Mouse (Mus musculus): Measurements from ENCODE around the gene Krt20. TPM values are rescaled to one million over a fixed set of nuclear protein-coding genes. Genes with fewer than 3 reads are reported as not detected.

Krt20 gene
- under 1 TPM in 1 of 2 experiments, not detected in 1; 0.32 TPM for total RNA-seq (2021)
- long read RNA-seq, experiment 1 = 0 reads
- long read RNA-seq, experiment 2, partial matches to known transcripts = 0 of 1 reads
- long read RNA-seq, experiment 2, other reads (novel, unspliced or antisense) = 0 of 1 reads

DNA sequence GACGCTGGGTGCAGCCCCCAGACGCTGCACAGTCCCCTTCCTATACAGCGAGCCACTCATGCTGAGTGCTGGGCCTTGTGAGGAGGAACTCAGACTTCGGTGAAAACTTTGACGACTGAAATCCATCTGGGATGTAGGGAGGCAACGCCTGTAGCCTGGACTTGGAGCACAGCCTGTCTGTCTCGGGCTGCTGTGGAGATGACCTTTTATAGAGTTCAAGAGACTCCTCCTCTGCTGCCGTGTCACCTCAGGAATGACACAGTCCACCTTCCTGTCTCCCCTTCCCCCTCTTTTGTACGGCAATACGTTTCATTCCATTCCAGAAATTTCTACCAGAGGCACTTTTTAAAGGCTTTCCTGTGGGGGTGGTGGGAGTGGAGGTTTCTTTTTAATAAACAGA lies at the start of gene Krt20:
Gene Krt20 (minus strand): TSS at position 179 of the 400 bp plus-strand sequence.
- no peak for DNase-seq (ENCODE audit: low spot score in 2 of 2)

DNA sequence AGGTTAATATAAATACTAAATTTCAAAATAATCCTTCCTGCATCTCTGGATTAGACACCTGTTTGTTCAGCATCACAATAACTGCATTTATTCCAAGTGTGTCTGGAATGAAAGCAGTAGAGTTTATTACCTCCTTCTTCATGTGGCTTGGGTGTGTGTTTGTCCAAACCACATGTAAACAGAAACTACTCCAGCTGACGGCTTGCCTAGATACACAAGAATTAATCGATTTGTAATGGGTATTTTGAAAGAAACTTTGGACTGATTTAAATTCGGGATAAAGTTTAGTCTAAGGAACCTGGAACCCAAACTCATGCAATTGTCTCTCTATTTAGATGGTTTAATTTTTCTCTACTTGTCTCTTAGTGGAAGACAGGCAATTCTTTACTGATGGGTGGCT lies 37.0 kb upstream of the Krt20 start:
- DNase-seq (ENCODE audit: low spot score in 2 of 2) = no peak

DNA sequence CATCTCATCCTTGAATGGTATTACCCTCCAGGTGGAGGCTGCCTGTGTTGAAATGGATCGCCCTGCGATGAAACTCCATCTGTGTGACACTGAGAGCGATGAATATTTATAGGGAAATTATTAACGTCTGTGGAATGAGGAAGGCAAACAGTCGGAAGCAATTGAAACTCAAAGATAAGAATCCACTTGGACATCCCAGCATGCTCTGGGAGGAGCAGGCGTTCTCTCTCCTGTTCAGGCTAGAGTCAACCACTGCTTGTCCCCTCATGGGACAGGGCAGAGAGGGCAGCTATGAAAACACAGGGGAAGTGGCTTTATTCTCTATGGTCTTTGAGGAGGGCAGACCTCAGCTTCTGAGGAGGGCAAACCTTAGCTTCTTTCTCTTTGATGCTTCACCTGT lies 35.5 kb upstream of the Krt20 start:
- DNase-seq (ENCODE audit: low spot score in 2 of 2) = no peak

DNA sequence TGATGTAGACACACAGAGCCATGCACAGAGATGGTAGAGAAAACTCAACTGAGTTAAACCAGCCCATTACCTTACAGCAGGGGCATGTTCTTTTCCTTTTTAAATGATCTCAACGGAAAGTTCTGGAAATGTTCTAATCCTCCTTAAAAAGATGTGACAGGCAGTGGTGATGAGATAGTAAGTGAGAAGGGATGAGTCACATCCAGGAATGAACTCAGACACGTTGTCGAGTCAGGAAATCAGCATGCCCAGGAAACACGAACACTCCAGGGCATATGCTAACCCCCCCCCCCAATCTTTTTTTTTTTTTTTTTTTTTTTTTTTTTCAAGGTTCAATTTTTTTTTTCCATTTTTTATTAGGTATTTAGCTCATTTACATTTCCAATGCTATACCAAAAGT lies 34.5 kb upstream of the Krt20 start:
- no peak for DNase-seq (ENCODE audit: low spot score in 2 of 2)

DNA sequence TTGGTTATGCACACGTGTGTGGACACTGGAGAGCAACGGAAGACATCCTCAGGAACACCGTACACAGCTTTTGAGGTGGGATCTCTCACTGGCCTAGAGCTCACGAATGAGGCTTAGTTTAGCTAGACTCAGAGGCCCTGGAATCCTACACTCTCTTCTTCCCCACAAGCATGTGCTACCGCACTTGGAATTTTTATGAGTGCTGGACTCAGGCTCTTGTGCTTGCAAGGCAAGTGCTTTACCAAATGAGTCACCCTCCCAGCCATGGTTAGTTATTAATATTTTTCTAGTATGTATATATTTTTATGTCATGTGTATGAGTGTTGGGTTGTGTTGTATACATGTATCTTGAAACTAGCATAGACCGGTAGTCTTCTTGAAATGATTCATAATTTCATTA lies 34.0 kb upstream of the Krt20 start:
- no peak for DNase-seq (ENCODE audit: low spot score in 2 of 2)

DNA sequence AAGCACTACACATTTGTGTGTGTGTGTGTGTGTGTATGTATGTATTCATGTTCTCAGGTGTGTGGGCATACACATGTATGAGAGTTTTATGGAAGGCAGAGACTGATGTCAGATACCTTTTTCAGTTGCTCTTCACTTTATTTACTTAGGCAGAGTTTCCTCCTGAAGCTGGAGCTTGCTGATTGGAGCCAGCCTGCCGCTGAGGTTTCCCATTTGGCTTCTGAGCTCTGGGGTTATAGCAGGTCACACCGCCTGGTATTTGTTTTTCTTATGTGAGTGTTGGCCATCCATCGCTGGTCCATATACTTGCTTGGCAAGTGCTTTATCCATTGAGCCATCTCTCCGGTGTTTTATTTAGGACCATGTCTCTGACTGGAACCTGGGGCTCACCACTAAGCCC lies 31.3 kb upstream of the Krt20 start:
- no peak for DNase-seq (ENCODE audit: low spot score in 2 of 2)

DNA sequence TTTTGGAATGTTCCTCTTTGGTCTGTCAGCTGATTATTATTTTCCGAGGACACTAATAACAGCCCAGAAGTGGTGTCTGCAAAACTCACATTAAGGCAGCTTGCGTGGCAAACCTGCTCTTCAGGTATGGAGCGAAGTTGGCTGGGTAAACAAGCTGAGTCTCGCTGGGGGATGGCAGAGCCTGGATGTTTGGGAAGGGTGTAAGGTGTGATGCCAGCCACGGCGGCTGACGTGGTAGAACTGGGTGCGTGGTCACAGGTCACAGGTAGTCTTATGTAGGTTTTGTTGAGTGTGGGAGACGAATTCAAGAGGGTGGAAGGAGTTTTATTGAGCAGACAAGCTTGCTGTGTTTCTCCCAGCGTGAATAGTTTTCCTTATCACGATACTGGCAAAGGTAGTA lies 30.6 kb upstream of the Krt20 start:
- no peak for DNase-seq (ENCODE audit: low spot score in 2 of 2)

DNA sequence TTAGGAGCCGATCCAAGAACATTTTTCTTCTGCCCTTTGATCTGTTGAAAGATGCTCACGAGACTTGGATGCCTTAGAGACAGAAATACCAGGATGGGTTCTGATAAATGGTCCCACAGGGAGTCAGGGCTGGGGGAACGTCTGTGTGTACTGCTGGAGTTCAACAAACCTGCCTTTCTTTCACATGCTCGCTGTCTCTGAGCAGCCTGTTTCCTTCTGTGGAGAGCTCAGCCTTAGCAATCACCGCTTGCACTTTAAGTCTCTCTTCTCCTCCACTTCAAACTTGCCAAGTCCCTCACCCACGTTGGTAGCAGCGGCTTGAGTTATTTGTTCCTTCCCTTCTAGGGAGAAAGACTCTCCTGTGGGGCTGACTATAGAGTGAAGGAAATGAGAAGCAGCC lies 28.4 kb upstream of the Krt20 start:
- no peak for DNase-seq (ENCODE audit: low spot score in 2 of 2)

DNA sequence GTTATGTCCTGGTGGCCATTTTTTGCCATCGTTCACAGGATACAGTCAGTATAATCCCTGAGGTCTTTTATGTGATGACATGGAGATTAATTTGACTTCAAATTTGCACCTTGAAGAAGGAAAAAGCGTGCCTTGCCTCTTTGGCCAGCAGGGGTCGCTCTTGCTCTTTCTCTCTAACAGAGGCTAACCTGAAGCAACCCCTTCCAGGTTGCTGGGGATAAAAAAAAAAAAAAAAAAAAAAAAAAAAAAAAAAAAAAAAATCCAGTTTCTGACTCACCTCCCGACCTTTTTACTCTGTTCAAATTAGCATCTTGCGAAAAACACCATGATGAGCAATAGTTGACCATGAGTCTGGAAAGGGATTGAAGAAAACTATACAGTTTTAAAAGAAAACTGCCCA lies 26.9 kb upstream of the Krt20 start:
- DNase-seq (ENCODE audit: low spot score in 2 of 2) = peak; percentile 55 to 68

DNA sequence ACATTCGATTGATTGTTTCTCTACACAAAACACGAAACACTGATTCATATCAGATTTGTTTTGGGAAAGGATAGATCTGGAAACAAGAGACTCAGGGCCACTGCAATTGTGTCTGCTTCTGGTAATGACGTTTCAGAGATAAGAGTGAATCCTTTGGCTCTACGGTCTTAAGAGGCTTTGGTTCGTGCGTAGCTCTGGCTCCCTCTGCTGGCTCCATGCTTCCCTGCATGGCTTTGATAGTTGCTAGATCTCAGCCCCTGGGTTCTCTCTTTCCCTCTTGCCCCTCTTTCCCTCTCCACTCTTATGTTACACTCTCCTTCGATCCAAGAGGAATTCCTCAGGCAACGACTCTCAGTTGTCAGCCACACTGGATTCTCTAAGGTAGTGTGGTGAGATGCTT lies 25.2 kb upstream of the Krt20 start:
- DNase-seq (ENCODE audit: low spot score in 2 of 2) = peak in 1 of 2 experiments; percentile 54

DNA sequence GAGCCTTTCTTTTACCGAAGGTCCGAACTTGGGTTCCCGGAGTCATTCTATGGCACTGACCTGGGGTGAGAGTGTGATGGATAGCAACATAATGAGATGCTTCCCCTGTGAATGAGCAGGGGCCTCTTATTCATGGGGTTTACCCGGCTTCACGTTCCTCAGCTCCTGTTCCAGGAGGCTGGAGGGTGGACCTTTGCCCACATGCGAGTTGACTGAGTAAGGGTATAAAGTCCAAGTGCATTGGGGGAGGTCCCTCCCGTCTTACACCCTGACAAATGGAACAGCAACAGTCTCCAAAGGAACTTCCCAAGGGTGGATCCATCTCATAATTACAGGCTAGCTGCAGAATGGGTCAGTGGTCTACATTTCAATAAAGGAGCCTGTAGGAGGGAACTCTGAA lies 23.8 kb upstream of the Krt20 start:
- no peak for DNase-seq (ENCODE audit: low spot score in 2 of 2)

DNA sequence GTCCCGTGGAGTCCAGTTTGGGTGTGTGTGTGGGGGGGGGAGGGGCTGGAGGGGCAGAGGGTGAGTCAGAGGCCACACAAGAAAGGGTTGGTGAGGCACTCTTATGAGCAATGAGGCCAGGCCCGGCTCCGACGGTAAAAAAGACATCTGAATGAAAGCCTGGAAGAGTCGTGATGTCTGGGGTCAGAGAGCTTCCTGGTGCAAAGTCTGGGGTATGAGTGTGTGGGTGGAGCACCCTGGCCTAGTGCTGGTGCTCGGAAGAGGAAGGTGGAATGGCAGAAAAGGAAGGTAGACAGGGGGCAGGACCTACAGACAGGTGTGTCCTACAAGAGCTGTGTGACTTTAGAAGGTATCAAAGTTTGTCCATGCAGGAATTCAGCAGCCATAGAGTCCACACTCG lies 20.9 kb upstream of the Krt20 start:
- DNase-seq (ENCODE audit: low spot score in 2 of 2) = no peak

DNA sequence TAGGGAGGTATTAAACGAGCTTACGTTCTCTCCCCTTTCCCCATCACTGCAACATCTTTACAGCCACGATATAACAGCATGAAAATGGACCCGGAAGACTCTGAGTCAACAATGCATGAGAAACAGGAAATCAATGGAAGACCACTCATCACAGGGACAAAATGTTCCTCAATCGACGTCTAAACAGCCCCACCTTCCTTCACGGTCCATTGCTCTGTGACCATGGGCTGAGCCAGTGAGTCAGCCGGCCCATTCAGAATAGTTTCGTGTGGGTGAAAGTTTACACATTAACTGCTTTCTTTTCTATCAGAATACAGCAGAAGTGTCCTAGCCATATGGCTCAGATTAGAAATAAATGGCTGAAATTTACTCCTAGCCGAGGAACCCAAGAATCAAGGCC lies 16.8 kb upstream of the Krt20 start:
- no peak for DNase-seq (ENCODE audit: low spot score in 2 of 2)

DNA sequence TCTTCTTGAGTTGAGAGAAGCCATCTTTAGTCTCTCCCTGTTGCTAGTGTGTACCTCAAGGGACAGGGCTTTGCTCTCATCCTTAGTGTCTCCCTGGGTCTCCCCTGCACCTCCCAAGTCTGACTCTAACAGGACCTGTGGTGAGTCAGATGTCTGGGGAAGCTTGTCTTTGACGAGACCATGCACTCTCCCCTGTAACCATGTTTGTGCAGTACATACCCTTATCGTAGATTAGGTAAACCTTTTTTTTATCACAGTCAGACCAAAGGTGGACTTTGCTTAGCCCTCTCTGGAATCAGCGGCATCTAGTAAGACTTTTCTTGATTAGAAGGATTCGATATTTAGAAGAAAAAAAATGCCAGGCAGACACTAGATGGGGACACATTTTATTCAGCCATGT lies 16.1 kb upstream of the Krt20 start:
- no peak for DNase-seq (ENCODE audit: low spot score in 2 of 2)

DNA sequence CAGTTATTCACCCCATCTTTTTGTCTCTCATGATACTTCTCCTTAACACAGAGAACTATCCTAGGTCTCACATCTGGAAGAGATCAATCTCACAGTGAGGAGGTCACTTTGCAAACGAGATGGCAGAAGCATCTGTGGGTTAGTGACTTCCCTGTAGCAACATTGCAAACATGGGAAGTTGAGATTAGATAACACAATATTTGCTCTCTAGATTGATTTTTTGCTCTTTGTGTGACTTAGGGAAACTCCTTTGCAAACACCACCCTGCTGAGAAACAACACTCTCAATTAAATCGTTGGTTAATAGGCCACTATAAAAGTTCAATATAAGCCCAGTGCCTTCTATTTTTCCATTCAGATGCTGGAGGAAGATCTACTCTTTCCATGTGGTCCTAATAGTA lies 10.8 kb upstream of the Krt20 start:
- DNase-seq (ENCODE audit: low spot score in 2 of 2) = no peak

DNA sequence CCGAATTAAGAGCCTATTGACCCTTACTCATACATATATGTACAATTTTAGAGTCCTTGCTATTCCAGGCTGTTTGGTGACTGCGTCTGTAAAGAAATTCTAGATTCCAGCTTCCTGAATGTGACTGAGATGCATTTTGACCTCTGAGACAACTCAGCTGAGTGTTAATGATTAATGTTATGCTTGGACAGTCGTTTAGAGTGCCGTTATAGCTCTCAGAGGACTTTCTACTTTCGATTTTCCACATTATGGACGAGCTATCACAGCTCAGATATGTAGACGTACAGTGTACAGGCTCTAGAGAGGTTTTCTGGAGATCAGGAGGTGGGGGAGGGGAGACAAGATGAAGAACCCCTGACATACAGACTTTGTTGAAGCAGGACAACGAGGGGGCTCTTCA lies 3.3 kb upstream of the Krt20 start:
- DNase-seq (ENCODE audit: low spot score in 2 of 2) = no peak

DNA sequence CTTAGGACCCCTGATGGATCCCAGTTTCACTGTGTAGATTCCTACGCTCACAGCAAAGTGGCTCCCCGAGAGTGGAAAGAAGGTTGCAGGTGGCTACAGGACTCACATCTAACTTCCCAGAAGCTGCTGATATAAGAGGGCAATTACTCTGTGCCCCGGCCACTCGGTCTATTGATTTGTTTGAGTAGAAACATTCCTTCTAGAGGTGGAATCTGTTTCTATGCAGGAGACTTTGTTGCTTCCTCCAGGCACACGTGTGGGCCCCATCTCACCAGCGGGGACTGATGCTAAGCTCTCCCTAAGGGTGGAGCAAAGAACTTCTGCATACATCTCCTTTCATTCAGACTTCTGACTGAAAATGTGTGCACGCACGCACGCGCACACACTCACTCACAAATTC lies 1.5 kb upstream of the Krt20 start:
- DNase-seq (ENCODE audit: low spot score in 2 of 2) = no peak

DNA sequence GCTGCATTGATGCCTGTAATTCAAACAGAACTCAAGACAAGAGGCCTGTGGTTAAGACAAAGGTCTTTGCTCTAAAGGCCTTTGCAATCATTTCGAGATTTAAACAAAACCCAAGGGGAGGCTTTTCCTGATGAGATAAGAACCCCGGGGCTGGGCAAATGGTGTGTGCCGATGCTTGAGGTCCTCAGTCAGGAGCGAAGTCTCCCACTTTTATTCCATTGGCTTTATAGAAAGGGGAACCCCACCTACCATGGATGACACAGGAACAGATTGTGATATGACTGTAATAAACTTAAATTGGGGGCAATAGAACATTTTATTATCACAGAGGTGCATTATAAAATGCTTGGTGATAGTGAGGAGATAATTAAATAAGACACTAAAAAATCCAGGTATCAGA lies 1.3 kb downstream of the Krt20 start:
- DNase-seq (ENCODE audit: low spot score in 2 of 2) = no peak

DNA sequence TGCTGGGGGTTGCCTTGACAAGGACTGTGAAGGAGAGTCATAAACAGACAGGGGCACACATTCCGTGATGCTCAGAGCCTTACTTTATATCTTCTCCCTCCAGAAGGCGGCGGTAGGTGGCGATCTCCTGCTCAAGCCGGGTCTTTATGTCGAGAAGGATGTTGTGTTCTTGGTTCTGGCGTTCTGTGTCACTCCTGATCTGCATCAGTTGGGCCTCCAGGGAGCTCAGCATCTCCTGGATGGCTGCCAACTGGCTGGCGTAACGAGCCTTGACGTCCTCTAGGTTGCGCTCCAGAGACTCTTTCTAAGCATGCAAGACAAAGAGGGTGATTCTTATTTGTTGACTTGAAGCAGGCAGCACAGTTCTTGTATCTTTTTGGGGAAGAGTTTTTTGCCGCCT lies 7.3 kb downstream of the Krt20 start:
- peak in 1 of 2 experiments; percentile 14 for DNase-seq (ENCODE audit: low spot score in 2 of 2)

DNA sequence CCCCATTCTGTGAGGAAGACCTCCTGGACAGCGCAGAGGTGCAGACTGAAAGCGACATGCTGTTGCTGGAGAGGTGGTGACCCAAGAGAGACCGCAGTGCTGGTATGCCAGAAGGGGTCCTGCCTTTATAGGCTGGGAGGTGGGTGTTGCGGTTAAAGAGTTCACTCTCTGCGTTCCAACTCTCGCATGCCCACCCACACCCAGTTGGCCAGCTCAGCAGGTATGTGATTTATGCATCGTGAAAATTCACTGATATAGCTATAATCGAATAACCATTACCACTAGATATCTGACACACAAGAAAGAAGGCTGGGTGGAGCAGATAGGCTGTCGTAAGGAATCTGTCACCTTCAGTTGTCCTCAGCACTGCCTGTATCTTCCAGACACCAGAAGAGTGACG lies 15.8 kb downstream of the Krt20 start, which contains the start of gene Krt12:
Gene Krt12 (minus strand): TSS at position 101 of the 400 bp plus-strand sequence.
- no peak for DNase-seq (ENCODE audit: low spot score in 2 of 2)

DNA sequence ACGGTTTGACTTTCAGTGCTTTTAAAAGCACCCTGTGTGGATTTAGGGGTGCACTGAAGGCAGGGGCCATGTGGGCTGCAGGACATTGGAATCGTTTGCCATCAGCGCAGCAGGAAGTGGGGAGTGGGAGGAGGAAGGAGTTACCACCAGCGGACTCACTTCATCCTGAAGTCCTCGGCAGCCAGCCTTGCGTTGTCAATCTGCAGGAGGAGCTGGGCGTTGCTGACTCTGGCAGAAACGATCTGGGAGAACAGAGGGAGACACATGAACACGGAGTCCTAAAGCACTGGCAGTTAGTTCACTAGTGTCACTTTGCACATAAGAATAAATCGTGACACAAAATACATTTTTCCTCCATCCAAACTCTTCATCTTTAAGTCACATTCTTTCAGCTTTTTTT lies 17.4 kb downstream of the Krt20 start:
- no peak for DNase-seq (ENCODE audit: low spot score in 2 of 2)

DNA sequence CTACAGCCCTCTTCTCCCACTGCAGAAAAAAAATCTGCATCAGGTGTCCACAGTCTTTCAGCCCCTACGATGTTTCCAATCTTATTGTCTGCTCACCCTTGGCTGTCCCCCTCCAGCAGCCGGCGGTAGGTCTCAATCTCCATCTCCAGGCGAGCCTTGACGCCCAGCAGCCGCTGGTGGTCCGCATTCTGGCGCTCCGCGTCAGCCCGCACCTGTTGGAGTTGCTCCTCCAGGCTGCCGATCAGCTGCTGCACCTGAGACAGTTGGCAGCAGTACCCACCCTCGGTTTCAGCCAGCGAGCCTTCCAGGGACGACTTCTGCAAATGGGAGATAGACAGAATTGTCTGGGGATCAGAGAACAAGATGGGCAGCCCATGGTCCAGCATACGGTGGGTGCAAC lies 20.1 kb downstream of the Krt20 start:
- DNase-seq (ENCODE audit: low spot score in 2 of 2) = no peak

DNA sequence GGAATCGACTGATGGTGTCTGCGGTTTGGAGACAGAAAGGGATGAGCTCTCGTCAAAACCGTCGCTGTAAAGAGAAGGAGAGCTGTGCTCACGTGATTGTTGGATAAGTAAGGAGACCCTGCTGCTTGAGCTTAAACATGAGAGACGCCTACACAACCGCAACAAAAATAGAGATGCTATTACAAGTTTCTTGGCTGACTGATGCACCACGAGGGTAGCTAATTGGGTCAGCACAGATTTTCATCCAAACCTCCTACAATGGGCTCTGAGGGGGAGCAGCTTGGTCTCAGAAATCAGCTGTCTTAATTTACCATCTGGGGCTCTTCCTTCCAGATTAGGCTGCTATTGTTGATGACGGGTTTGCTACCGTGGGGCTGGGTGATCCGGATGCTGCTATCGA lies 21.0 kb downstream of the Krt20 start:
- DNase-seq (ENCODE audit: low spot score in 2 of 2) = no peak
